20 mouse cellular contexts compared by ENCODE assay signal in genomic region chr17:12363601-12364425, GRCm38 (mm10). TPM values are rescaled to one million over a fixed set of nuclear protein-coding genes. Genes with fewer than 3 reads are reported as not detected.
A peak's percentile ranks its signal among the peaks of the same experiment; 100 is the strongest.
DNase-seq lines count a peak whose midpoint lies in the region; ATAC-seq and TF ChIP-seq lines count a peak whose summit lies in the region.
"Had no signal": no experiment of that assay in that cellular context is flagged by ENCODE, and none has a peak within 500 bp of the region (broad histone marks: within the 10 kb centered on the region; RNA-seq: fewer than 3 reads in every experiment).

No protein-coding gene starts in this region.

- H3K36me3 ChIP-seq in forebrain, postnatal 0 days (ENCODE audit: insufficient read depth) = no peaks in the 10 kb centered on the region
- no peaks in the 10 kb centered on the region for H3K36me3 ChIP-seq in forebrain, embryonic 12.5 days (replicated peaks)
- no peaks in the 10 kb centered on the region for H3K36me3 ChIP-seq in megakaryocyte, embryonic 14.5 days (replicated peaks; ENCODE audit: low read length)
- no peaks in the 10 kb centered on the region for H3K36me3 ChIP-seq in embryonic facial prominence, embryonic 10.5 days (replicated peaks)
- H3K36me3 ChIP-seq: embryonic facial prominence, embryonic 12.5 days; hindbrain, embryonic 10.5 days; limb, embryonic 15.5 days; neural tube, embryonic 12.5 days had no signal

- no peaks in the 10 kb centered on the region for H3K4me1 ChIP-seq in forebrain, postnatal 0 days (ENCODE audit: insufficient read depth)
- peaks cover 3% of the 10 kb centered on the region; the same call in 1 of the 2 replicates for H3K4me1 ChIP-seq in forebrain, embryonic 12.5 days
- peaks cover 2% of the 10 kb centered on the region; the same call in 1 of the 2 replicates for H3K4me1 ChIP-seq in bone marrow, adult 2 months (ENCODE audit: control insufficient read depth, insufficient read depth, low read length)
- H3K4me1 ChIP-seq in megakaryocyte, embryonic 14.5 days = peaks cover 21% of the 10 kb centered on the region
- H3K4me1 ChIP-seq in embryonic facial prominence, embryonic 10.5 days = peaks cover 11% of the 10 kb centered on the region
- H3K4me1 ChIP-seq: embryonic facial prominence, embryonic 12.5 days; limb, embryonic 15.5 days; neural tube, embryonic 12.5 days had no signal

- H3K4me2 ChIP-seq in forebrain, postnatal 0 days (ENCODE audit: low read depth) = no peak overlapping the region
- no peak overlapping the region for H3K4me2 ChIP-seq in forebrain, embryonic 12.5 days
- H3K4me2 ChIP-seq: embryonic facial prominence, embryonic 12.5 days; forebrain, embryonic 13.5 days; limb, embryonic 15.5 days; midbrain, embryonic 11.5 days; neural tube, embryonic 12.5 days had no signal

- peak; percentile 5; the same call in 1 of the 2 replicates for ATAC-seq in forebrain, postnatal 0 days
- no peak for ATAC-seq in forebrain, embryonic 12.5 days (ENCODE audit: low FRiP score)
- ATAC-seq: forebrain, embryonic 13.5 days; Patski had no signal

- no peak for DNase-seq in forebrain, postnatal 0 days
- peak; percentile 71 for DNase-seq in CD4-positive helper T cell, adult 2 months (ENCODE audit: low read depth, low spot score)
- DNase-seq in embryonic facial prominence, embryonic 10.5 days (ENCODE audit: low spot score) = no peak
- DNase-seq in c-Kit-positive CD71-positive TER-119-positive erythroid progenitor cells, embryonic 14.5 days (ENCODE audit: low spot score) = no peak
- DNase-seq in layer of hippocampus, adult 9-11 months = no peak
- DNase-seq: adrenal gland, adult 8-10 months; heart, adult 2 months; kidney, adult 2 months; lung, adult 2 months had no signal

- H3K9ac ChIP-seq in forebrain, postnatal 0 days = no peak overlapping the region
- H3K9ac ChIP-seq in forebrain, embryonic 12.5 days = no peak overlapping the region
- H3K9ac ChIP-seq: embryonic facial prominence, embryonic 12.5 days; forebrain, embryonic 13.5 days; limb, embryonic 15.5 days; neural tube, embryonic 12.5 days had no signal

- WGBS in forebrain, postnatal 0 days = 74% methylated on average over 11 of the region's 11 CpGs
- 77% methylated on average over 11 of the region's 11 CpGs for WGBS in forebrain, embryonic 12.5 days
- 28% methylated on average over 11 of the region's 11 CpGs for WGBS in bone marrow, adult 2 months
- 86% methylated on average over 11 of the region's 11 CpGs for WGBS in embryonic facial prominence, embryonic 10.5 days

- no peak overlapping the region for H3K27ac ChIP-seq in forebrain, postnatal 0 days (ENCODE audit: low read depth, low read length)
- H3K27ac ChIP-seq in forebrain, embryonic 12.5 days = no peak overlapping the region
- no peak overlapping the region for H3K27ac ChIP-seq in bone marrow, adult 2 months (ENCODE audit: control insufficient read depth, insufficient read depth, low read depth, low read length, poor library complexity)
- H3K27ac ChIP-seq in embryonic facial prominence, embryonic 10.5 days (replicated peaks) = no peak overlapping the region
- H3K27ac ChIP-seq: embryonic facial prominence, embryonic 12.5 days; forebrain, embryonic 13.5 days; heart, adult 2 months; hindbrain, embryonic 10.5 days; limb, embryonic 15.5 days; neural tube, embryonic 12.5 days had no signal

- no peak overlapping the region for H3K4me3 ChIP-seq in forebrain, postnatal 0 days (ENCODE audit: low read depth, low read length)
- no peak overlapping the region for H3K4me3 ChIP-seq in forebrain, embryonic 12.5 days (replicated peaks)
- peak overlapping the region; percentile 36 for H3K4me3 ChIP-seq in bone marrow, adult 2 months (replicated peaks; ENCODE audit: control insufficient read depth, low read depth, low read length)
- peak overlapping the region; percentile 85 for H3K4me3 ChIP-seq in megakaryocyte, embryonic 14.5 days (replicated peaks)
- no peak overlapping the region for H3K4me3 ChIP-seq in embryonic facial prominence, embryonic 10.5 days
- H3K4me3 ChIP-seq: embryonic facial prominence, embryonic 12.5 days; forebrain, embryonic 13.5 days; heart, adult 2 months; hindbrain, embryonic 10.5 days; limb, embryonic 15.5 days; neural tube, embryonic 12.5 days had no signal

- no peak for TF ChIP-seq CTCF in forebrain, postnatal 0 days (IDR thresholded peaks at IDR 0.05; ENCODE audit: low read depth)
- TF ChIP-seq CTCF in bone marrow, adult 2 months (IDR thresholded peaks at IDR 0.05; ENCODE audit: control insufficient read depth, insufficient read depth, low read length) = no peak

- TF ChIP-seq POLR2A in bone marrow, adult 2 months (IDR thresholded peaks at IDR 0.05; ENCODE audit: borderline replicate concordance, control insufficient read depth, low read depth, low read length) = no peak

- no peaks in the 10 kb centered on the region for H3K27me3 ChIP-seq in forebrain, postnatal 0 days (ENCODE audit: insufficient read depth, low read length)
- H3K27me3 ChIP-seq in forebrain, embryonic 12.5 days = no peaks in the 10 kb centered on the region
- H3K27me3 ChIP-seq in megakaryocyte, embryonic 14.5 days (replicated peaks) = peaks cover 17% of the 10 kb centered on the region
- no peaks in the 10 kb centered on the region for H3K27me3 ChIP-seq in embryonic facial prominence, embryonic 10.5 days (replicated peaks; ENCODE audit: low read depth, poor library complexity, severe bottlenecking)
- H3K27me3 ChIP-seq: embryonic facial prominence, embryonic 12.5 days; forebrain, embryonic 13.5 days; limb, embryonic 15.5 days; neural tube, embryonic 12.5 days; Patski had no signal

- no peaks in the 10 kb centered on the region for H3K9me3 ChIP-seq in forebrain, postnatal 0 days (ENCODE audit: low read length)
- H3K9me3 ChIP-seq in forebrain, embryonic 12.5 days = no peaks in the 10 kb centered on the region
- H3K9me3 ChIP-seq in megakaryocyte, embryonic 14.5 days = no peaks in the 10 kb centered on the region
- no peaks in the 10 kb centered on the region for H3K9me3 ChIP-seq in embryonic facial prominence, embryonic 10.5 days
- H3K9me3 ChIP-seq: embryonic facial prominence, embryonic 12.5 days; forebrain, embryonic 13.5 days; hindbrain, embryonic 10.5 days; limb, embryonic 15.5 days; neural tube, embryonic 12.5 days had no signal

RNA-seq across cellular contexts. Expression of gene Plg, which starts 14.6 kb away (rescaled TPM):
- not detected in 2 replicates for total RNA-seq in forebrain, postnatal 0 days (2014; rRNA removed)
- 0.19 TPM in 1 of 2 replicates, not detected in the other for polyA plus RNA-seq in forebrain, postnatal 0 days (2015; fragmentation: Nextera tagmentation; extraction: Ambion mirVana)
- polyA plus RNA-seq in forebrain, embryonic 12.5 days (2016; fragmentation: Nextera tagmentation; extraction: Ambion mirVana) = 0.10 TPM in 1 of 2 replicates, not detected in the other
- polyA plus RNA-seq in bone marrow, adult 2 months (2011; ENCODE audit: insufficient read depth, insufficient read length, low replicate concordance, missing spikeins) = 1.2 and 4.0 TPM in 2 replicates
- polyA plus RNA-seq in megakaryocyte, embryonic 14.5 days (2012; ENCODE audit: insufficient read depth, low replicate concordance) = not detected in 2 replicates
- polyA plus RNA-seq in embryonic facial prominence, embryonic 10.5 days (2016; fragmentation: Nextera tagmentation; extraction: Ambion mirVana) = not detected in 2 replicates
- total RNA-seq: heart, adult 2 months had no signal
- polyA plus RNA-seq: hindbrain, embryonic 10.5 days; midbrain, embryonic 11.5 days; small intestine, adult 2 months had no signal

RNA-seq across cellular contexts. Expression of gene Map3k4, which starts 45.2 kb away (rescaled TPM):
- total RNA-seq in forebrain, postnatal 0 days (2014; rRNA removed) = 28.9 and 35.3 TPM in 2 replicates
- 27.4 and 35.1 TPM in 2 replicates for polyA plus RNA-seq in forebrain, postnatal 0 days (2015; fragmentation: Nextera tagmentation; extraction: Ambion mirVana)
- 52.6 and 54.1 TPM in 2 replicates for polyA plus RNA-seq in forebrain, embryonic 12.5 days (2016; fragmentation: Nextera tagmentation; extraction: Ambion mirVana)
- polyA plus RNA-seq in bone marrow, adult 2 months (2011; ENCODE audit: insufficient read depth, insufficient read length, low replicate concordance, missing spikeins) = 5.3 and 14.4 TPM in 2 replicates
- 4.9 and 34.0 TPM in 2 replicates for polyA plus RNA-seq in megakaryocyte, embryonic 14.5 days (2012; ENCODE audit: insufficient read depth, low replicate concordance)
- polyA plus RNA-seq in embryonic facial prominence, embryonic 10.5 days (2016; fragmentation: Nextera tagmentation; extraction: Ambion mirVana) = 49.1 and 51.4 TPM in 2 replicates

Comparison
In these comparisons a context has a peak if more than half of its experiments do, and no peak if none do; other contexts are left out.
1. H3K4me3 ChIP-seq: peak in bone marrow, adult 2 months (single experiment) and megakaryocyte, embryonic 14.5 days (single experiment); none in forebrain, postnatal 0 days (single experiment), forebrain, embryonic 12.5 days (single experiment) and embryonic facial prominence, embryonic 10.5 days (single experiment).